Mouse (Mus musculus): ENCODE measurements around the gene Fam131a. TPM values are rescaled to one million over a fixed set of nuclear protein-coding genes. Genes with fewer than 3 reads are reported as not detected.

Fam131a gene
- polyA plus RNA-seq, 1 experiment, result 10.6 TPM

GRCm38 (mm10) chr16:20706407-20707055 lies 13.5 kb downstream of the Fam131a start:
- TF ChIP-seq GATA1 (IDR thresholded peaks at IDR 0.05; ENCODE audit: low read length), result peak; percentile 61

DNA sequence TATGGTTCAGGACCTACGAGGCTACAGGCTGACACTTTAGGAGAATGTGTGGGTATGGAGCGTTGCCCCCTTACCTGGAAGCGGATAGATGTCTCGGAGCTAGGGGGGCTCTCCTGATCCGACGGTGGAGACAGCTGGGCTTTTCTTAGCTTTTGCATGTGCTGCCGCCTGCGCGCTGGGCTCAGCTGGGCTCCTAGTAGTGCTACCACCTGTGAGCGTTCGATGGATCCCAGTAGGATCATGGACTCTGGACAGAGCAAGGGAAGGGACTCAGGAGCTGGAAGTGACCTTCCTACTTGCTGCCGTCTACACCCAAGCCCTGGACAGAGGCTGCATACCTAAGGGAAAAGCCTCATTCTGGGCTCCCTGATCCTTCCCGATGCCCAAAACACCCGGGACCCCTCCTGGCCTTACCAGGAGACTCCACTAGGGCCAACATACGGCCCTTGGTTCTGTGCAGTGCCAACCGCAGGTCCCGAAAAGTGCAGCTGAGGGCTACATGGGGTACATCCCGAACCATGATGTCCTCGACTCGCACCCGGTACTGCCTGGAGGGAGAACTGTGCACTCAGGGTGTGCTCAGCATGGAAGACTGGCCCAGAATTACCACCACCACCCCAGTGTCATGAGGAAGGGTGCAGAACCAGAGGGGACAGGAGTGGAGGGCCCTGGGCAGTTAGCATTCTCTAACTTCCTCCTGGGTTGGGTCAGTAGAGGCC lies 15.3 kb downstream of the Fam131a start:
- TF ChIP-seq GATA1 (IDR thresholded peaks at IDR 0.05; ENCODE audit: low read length), result no peak

DNA sequence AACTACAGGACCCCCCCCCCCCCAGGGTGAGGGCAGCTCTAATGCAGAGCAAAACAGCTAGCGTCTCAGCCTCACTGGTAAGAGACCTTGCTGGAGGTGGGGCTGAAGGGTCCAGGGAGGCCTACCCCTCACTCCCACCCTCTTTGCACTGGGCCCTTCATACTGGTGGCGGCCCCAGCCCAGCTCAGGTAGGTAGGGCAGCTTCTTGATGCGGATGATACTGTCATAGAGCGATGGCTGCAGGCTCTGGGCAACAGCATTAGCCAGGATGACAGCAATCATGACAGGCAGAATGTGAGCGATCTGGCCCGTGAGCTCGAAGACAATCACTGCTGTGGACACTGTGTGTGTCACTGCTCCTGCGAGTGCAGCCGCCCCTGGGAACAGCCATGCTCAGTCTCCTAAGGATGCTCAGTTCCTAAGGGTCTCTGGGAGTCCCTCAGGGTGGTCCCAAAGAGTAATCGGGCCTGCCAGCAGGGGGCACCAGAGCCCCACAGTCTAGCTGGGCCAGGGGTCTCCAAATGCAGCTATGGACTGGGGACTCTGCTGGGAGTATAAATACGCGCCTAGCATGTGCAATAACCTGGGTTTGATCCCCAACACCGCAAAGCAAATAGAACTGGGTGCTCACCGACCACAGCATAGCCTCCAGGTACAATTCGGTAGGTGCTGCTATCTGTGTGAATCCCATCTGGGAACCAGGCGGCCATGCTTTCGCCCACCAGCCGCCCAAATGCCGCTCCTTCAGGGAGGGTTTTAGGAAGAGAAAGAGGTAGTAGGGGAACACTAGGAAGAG lies 16.1 kb downstream of the Fam131a start:
- TF ChIP-seq GATA1 (IDR thresholded peaks at IDR 0.05; ENCODE audit: low read length), result no peak

DNA sequence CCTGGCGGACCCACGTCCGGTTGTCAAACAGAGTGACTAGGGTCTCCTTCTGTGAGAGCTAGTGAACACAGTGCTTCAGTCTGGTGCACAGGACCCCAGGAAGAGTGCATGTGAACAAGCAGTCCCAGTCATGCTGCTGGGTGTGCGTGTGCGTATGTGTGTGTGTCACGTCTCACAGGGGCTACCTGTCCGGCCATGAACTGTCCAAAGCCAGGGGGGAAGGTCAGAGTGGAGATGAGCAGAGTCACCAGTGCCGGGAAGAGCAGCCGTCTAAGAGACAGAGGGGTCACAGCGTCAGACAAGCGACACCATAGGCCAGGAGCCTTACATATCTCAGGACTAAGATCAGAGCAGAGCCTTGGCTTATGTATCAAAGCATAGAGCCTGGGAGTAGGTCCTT lies 17.3 kb downstream of the Fam131a start:
- no peak for TF ChIP-seq GATA1 (IDR thresholded peaks at IDR 0.05; ENCODE audit: low read length)

- no peak for TF ChIP-seq GATA1 (IDR thresholded peaks at IDR 0.05; ENCODE audit: low read length)
These were observed 17.8 kb downstream of the Fam131a start for GRCm38 (mm10) chr16:20710810-20711209.

DNA sequence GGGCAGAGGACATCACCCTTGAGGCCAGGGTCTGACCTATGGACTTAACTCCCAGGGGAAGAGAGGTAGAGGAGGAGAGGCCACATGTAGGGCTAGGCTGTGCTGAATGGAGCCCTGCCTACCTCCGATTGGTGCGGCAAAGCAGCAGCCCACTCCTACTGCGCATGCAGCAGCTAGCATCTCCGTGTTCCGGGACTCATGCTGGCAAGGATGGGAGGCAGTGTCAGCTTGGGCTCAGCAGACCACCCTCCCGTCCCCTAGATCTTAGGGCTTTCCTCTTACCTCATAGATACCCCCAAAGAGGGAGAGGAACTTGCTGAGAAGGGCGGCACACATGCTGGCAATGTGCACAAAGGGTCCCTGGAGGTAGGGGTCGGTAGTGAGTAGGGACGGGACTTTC lies 19.1 kb downstream of the Fam131a start:
- TF ChIP-seq GATA1 (IDR thresholded peaks at IDR 0.05; ENCODE audit: low read length), result no peak

DNA sequence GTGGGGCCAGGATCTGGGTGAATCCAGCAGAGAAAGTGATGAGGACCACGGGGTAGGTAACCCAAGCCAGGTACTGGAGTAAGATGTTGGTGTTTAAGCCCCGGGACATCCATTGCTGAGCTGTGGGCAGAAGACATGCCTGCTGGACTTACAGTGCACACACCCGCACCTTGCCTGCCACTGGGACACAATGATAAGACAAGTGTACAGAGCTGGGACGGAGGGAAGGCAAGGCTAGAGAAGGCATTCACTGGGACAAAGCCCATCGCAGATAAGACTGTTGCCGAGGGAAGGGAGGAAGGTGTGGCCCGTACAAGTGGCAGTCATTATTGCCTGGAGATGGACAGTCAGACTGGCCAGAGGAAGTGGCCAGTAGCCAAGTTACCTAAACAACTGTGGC lies 19.8 kb downstream of the Fam131a start:
- TF ChIP-seq GATA1 (IDR thresholded peaks at IDR 0.05; ENCODE audit: low read length), result peak; percentile 22

GRCm38 (mm10) chr16:20714307-20715080 lies 21.5 kb downstream of the Fam131a start:
- TF ChIP-seq GATA1 (IDR thresholded peaks at IDR 0.05; ENCODE audit: low read length), result no peak

- no peak for TF ChIP-seq GATA1 (IDR thresholded peaks at IDR 0.05; ENCODE audit: low read length)
These were observed 22.1 kb downstream of the Fam131a start for GRCm38 (mm10) chr16:20715161-20715560.

DNA sequence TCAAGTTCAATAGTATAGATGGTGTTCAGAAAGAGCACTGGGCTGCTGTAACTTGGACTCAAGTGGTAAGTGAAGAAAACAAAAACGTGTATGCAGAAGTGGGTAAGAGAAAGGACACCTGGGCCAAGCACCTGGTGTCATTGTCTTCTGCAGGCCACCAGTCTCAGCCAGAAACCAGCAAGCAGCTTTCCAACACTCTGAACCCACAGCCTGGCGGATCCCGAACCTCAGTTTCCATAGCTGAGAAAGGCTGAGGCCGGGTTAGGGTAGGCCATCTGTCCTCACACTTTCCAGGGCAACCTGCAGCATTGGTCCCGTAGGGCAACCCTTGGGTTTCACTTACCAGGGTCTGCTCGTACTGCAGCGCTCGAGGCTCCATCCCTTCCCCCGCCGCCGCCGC lies 22.5 kb downstream of the Fam131a start:
- no peak for TF ChIP-seq GATA1 (IDR thresholded peaks at IDR 0.05; ENCODE audit: low read length)

GRCm38 (mm10) chr16:20715976-20716840 lies 23.2 kb downstream of the Fam131a start:
- no peak for TF ChIP-seq GATA1 (IDR thresholded peaks at IDR 0.05; ENCODE audit: low read length)

GRCm38 (mm10) chr16:20716841-20717180 lies 23.8 kb downstream of the Fam131a start:
- no peak for TF ChIP-seq GATA1 (IDR thresholded peaks at IDR 0.05; ENCODE audit: low read length)

DNA sequence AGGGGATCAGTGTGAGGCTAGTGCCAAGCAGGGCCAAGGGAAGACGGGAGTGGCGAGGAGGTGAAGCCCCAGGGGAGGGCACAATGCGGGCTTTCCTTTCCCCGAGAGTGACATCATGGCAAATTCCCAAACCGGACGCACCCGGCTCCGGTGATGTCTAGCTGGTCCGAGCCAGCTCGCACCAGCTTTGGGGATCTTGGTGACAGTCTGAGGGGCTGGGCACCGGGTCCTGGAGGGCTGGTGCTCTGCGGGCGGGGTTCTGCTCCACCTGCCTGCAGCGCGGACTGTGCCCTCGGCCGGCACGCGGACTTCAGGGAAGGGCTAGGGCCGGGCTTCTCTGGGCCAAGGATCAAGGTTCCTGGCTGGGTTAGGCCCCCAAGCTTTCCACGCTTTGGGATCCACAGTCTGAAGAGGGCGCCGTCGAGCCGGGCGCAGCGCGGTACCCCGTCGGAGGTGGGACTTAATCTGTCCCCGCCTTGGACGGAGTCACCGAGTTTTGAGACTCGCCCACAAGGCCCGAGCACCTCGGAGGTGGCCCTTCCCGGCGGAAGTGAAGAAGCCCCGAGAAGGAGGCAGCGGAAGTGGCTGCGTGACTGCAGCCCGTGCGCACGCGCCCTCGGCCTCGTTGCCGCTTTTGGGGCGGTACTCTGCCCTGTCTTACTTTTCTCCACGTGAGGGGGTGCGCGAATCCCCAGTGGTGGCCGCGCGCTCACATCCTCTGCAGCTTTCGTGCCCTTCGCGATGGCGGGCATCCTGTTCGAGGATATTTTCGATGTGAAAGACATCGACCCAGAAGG lies 24.3 kb downstream of the Fam131a start, which contains the start of the genes Polr2h and Clcn2:
Gene Polr2h (plus strand): TSS at position 485 of the 797 bp plus-strand sequence.
Gene Clcn2 (minus strand): TSS at position 566 of the 797 bp plus-strand sequence.
- no peak for TF ChIP-seq GATA1 (IDR thresholded peaks at IDR 0.05; ENCODE audit: low read length)
